Comparison of ENCODE assay signal across 14 mouse cellular contexts in the genomic region with DNA sequence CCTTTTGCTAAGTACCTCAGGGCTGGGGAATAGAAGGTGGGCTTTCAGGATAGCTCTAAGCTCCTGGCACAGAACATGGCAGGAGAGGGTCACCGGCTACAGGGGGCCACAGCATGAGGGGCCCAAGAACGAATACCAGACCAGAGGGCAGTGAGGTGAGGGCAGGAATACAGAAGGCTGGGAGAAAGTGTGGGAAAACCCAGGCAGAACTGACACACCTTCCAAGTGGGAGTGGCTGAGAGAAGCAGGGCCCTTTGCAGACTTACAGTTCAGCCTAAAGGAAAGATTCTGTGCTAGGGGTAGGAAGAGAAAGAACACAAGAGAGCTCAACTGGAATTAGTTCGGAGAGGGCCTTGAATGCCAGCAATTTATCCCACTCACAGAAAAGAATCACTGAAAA.
"Had no signal": no experiment of that assay in that cellular context is flagged by ENCODE, and none has a peak within 500 bp of the region (broad histone marks: within the 10 kb centered on the region; RNA-seq: fewer than 3 reads in every experiment).

No protein-coding gene starts in this region.

- H3K4me1 ChIP-seq: liver, embryonic 12.5 days; midbrain, embryonic 13.5 days had no signal

- H3K36me3 ChIP-seq: kidney, embryonic 15.5 days; limb, embryonic 13.5 days; liver, embryonic 12.5 days; midbrain, embryonic 13.5 days had no signal

- H3K4me3 ChIP-seq: kidney, embryonic 15.5 days; limb, embryonic 13.5 days; liver, embryonic 12.5 days; midbrain, embryonic 13.5 days had no signal

- DNase-seq: kidney, adult 18-20 months; kidney, postnatal 36 days; left cerebral cortex, postnatal 4 days; lung, embryonic 14.5 days; lung, postnatal 14 days; right cerebral cortex, adult 18-20 months; right cerebral cortex, postnatal 25 days; thymus, adult 2 months; thymus, postnatal 25 days had no signal

- H3K27ac ChIP-seq: kidney, embryonic 15.5 days; limb, embryonic 13.5 days; liver, embryonic 12.5 days; midbrain, embryonic 13.5 days; stomach, postnatal 0 days had no signal

- H3K27me3 ChIP-seq: kidney, embryonic 15.5 days; limb, embryonic 13.5 days; liver, embryonic 12.5 days; midbrain, embryonic 13.5 days had no signal
